Mouse (Mus musculus): Measurements from ENCODE around the gene G3bp2. TPM values are rescaled to one million over a fixed set of nuclear protein-coding genes. Genes with fewer than 3 reads are reported as not detected.

The G3bp2 gene
- total RNA-seq, 2 experiments from 2014 or later, result 75.4 to 83.7 TPM

DNA sequence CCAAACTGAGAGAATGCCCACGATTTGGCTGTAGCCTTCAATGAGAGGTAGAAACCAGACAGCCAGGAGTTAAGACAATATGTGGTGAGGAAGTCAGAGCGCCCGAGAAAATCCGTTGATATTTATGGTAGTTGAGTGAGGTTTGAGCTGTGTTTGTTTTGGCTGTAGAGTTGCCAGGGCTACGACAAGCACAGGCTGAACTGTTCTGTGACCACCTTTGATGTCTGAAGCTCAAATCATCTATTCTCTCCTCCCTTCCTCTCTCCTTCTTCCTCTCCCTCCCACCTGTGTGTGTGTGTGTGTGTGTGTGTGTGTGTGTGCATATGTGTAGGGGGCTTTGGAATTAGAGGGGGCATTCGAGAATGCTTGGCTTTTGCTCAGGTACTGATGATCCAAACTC, 19.5 kb upstream of the G3bp2 start:
- intact Hi-C loops (cut with DNase I), result no loop called here
- DNase-seq, result peak; percentile 29 to 45

DNA sequence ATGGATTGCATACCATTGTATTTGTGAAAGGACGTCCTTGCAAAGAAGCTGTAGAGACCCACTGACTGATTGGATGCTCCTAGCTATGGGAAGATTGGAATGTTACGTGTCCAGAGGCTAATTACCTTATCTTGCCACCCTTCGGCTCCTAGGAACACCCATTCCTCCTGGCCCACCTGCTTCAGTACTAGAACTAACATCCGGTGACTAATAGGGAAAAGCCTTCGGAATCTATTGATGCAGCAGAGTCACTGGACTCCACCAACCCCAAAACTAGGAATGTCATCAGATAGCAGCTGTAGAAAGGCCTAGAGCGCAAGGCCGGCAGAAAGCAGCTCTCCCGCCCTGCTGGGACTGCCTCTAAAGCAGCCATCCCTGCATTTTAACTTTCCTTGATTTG, 18.1 kb upstream of the G3bp2 start:
- intact Hi-C loops (cut with DNase I), result no loop called here

DNA sequence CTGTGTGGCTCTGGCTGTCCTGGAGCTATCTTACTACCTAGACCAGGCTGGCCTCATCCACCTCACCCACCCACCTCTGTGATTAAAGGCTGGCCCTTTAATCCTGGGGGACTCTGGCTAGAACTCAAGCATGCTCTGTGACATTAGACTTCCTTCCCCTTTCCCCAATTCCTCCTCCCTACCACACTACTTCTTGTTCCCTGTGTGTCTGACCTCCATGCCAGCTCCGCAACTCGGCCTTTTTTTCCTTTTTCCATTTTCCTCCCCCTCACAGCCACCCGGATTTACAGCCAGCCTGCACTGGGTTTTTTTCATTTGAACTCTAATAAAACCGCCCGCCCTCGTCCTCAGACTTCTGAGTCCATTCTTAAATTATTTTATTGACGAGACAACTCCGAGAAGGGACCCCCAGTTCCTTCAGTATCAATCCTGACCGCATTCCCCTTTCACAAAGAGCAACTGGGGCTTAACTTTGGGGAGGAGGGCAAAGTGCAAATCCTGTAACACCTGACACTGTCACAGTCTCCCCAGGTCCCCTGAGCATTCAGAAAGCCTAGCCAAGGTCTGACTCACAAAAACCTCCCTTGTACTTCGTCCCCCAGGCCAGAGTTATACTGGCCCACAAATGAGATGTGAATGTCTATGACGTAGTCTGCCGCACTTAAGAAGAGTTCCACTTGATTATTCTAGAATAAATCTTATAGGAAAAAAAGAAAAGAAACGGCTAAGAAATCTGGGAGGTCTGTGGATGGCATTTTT, 15.0 kb upstream of the G3bp2 start:
- intact Hi-C loops (cut with DNase I), result no loop called here
- DNase-seq, result no peak

More for the DNA sequence above, 18.1 kb upstream of the G3bp2 start:
- DNase-seq, result no peak

DNA sequence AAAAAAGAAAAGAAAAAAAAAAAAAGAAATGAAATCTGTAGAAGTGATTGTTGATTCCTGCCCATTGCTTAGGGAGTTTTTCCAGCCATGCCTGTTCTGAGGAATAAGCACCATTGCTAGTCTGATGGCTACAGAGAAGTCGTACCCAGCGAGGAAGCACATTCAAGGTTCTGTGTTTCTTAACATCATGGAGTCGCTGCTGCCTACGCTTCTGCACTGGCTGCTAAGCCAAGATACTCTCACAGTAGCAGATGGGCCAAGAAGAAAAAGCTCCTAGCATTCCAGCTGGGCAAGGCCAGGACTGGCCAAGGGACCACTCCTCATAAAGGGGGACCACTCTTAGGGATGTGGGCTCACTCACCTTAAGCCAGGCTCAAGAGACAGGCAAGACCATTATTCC, 14.3 kb upstream of the G3bp2 start:
- DNase-seq, result no peak
- intact Hi-C loops (cut with DNase I), result no loop called here

DNA sequence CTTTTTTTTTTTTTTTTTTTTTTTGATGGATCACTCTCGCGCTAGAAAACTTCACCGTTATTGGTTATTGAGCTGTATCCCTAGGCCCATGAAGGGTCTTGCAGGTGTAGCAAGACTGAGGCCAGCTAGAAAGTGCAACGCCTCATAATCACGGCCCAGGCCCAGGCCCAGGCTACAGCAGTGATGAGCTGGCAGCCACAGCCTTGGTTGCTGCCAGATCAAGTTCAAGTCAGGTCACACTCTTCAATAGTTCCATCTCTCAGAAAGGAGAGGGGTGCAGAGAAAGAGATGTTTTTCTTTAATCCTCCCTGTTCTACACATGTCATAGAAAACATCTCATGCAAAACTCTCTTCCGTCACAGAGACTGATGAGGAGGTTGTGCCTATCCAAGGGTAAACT, 13.3 kb upstream of the G3bp2 start:
- peak; percentile 50 to 51 for DNase-seq

DNA sequence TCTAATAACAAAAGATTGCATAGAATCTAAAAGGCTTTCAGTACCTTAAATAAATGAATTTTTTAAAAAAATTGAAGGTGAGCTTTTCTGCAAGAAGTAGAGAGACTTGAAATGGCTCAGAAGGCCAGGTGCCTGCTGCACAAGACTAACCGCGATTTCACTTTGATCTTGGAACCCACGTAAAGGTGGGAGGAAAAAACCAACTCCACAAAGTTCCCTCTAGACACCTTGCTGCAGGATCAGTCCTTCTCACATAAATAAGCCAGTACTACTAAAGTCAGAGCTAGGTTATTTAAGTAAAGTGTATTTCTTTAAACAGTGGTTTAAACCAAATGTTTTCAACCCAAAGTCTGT, 10.5 kb upstream of the G3bp2 start:
- intact Hi-C loops (cut with DNase I), result no loop called here
- DNase-seq, result no peak

More for the DNA sequence above, 13.3 kb upstream of the G3bp2 start:
- intact Hi-C loops (cut with DNase I), result no loop called here

DNA sequence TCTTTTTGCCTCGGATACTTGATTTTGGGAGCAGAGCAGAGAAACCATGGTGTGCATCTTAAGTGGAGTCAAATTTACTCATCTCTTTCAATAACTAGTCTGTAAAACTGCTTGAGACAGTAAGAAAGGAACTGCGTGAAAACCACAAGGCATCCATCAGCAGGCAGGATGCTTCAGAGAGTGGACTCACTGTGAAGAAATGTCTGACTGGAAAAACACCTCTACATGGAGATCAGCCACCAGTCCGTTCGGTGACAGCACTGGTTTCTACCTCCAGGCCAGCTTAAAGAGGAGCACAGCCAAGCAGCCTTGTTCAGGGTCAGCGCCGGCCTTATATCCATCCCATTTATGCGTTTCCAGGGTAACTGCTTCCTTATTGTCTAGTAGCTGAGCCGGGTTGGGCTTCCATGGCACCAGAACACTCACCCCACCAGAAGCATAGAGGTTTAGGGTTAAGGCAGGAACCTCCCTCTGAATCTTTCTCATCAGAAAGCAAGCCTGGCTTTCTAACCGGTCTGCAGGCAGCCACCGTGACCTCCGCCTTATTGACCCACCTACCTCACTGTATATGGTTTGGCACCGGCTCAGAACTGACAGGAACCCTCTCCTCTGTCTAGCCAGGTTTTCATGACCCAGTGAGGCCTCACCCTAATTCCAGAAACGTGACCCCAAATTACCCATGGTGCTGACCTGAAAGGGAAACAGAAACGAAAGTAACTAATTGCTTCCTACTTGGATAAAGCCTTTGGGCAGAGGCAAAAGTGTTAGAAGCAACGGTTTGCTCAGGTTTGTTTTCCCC, 9.9 kb upstream of the G3bp2 start:
- intact Hi-C loops (cut with DNase I), result no loop called here
- DNase-seq, result no peak

DNA sequence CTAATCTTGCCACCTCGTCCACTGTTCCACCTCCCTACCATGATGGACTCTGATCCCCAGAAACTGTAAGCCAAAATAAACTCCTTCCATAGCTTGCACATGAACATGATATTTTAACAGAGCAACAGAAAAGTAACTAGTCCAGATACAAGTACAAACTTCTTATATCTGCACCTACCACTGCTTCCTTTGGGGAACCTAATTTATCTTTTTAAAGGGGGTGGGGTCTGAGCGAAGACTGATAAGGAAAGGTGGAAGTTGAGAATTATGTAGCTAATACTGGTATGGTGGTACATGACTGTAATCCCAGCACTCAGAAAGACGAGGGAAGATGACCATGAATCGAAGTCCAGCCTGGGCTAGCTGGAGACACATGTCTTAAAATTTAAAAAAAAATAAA, 4.0 kb upstream of the G3bp2 start:
- intact Hi-C loops (cut with DNase I), result no loop called here
- no peak for DNase-seq

DNA sequence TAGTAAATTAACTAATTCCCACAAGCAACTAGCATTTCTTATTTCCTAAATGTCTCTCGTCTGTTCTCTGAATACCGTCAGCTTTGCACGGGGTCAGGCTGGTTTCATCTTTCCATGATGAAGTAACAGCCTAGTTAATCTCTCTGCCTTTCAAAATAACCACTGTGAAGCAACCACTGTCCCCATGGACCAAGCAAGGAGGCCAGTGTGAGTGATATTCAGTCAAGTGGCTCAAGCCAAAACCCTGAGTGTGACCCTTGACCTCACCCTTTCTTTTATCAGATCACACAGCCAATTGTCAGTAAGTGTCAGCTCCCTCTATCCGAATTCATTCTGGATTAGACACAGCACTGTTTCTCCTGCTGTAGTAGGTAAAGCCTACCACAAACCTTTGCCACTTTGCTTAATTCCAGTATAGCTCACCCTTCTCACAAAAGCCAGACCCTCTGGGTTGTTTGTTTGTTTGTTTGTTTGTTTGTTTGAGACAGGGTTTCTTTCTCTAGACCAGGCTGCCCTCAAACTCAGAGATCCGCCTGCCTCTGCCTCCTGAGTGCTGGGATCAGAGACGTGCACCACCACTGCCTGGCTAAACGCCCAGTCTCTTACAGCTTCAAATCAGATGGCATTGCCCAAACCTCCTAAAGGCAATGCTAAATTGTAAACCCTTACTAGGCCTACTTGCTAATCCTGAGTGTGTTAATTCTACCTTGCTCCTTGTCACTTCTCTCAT, 2.5 kb upstream of the G3bp2 start:
- intact Hi-C loops (cut with DNase I), result no loop called here
- no peak for DNase-seq

DNA sequence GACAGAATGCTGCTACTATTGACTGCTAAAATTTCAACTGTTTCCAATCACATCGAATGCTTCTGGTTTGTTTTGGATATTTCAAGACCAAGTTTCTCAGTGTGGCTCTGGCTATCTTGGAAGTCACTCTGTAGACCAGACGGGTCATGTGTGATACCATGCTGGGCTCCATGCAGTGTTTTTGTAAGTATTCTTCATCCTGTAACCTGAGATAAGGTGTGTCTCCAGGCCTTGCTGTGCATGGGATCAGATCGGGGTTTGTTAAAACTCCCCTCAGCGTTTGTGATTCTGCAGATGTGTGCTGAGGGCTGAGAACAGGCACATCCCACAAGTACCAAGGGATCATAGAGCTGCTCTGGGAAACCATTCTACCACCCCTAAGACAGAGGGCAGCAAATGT, 1.7 kb upstream of the G3bp2 start:
- DNase-seq, result no peak
- intact Hi-C loops (cut with DNase I), result no loop called here

DNA sequence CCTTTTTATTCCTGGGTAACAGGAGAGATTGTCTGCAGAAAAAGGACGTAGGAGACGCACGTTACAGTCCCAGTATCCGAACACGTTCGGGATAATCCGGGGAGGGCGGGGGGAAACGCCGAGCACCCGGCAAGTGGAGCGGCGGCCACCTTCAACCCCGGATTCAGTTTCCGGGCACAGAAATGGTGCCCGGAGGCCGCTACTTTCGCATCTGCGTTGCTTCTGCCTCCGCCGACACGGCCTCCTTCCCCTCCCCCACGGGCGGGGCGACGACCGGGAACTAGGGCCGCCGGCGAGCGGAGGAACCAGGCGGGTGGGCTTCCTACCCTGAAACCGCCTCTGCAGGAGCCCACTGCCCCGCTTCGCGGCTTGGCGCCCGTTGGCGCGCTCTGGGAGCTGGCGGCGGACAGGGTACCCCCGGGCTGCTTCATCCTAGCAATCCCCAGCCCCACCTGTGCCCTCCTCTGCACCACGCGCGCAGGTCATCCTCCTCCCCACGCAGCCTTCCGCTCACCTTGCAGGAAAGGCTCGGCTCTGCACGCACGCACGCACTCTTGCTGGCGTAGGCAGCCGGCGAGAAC, 608 bp downstream of the G3bp2 start:
- DNase-seq, result peak; percentile 74 to 76

DNA sequence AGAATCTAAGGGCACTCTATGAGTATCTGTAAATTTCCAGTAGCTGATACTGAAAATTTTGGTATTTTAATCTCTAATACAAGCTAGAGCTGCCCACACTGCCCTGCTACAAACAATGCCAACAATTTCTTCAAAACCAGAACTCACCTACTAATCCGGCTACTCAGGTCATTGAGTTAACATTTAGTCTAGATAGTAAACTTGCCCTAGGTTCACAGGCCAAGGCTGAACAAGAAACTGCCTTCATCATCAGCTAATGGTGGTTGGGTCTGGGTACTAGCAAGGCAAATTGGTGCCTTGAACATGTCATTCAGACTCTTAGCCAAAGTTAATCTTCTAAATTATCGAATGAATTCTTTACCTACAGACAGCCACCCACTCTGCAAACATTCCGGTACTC, 2.2 kb downstream of the G3bp2 start:
- intact Hi-C loops (cut with DNase I), result no loop called here
- no peak for DNase-seq

More for the DNA sequence above, 608 bp downstream of the G3bp2 start:
- intact Hi-C loops (cut with DNase I), result no loop called here

DNA sequence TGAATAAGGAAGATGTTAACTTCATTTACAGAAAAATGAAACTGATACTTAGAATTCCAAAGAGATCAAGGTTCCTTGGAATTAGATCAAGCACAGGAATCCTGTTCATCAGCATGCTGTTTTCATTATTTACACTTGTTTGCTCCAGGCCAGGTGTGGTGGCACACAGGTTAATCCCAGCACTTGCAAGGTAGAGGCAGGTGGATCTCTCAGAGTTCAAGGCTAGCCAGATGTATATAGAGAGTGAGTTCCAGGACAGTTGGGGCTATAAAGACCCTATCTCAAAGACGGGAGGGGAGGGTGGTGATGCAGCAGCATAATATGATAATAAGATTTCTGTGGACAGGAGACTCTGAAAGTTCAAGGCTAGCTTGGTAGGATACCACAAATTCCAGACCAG, 3.1 kb downstream of the G3bp2 start:
- intact Hi-C loops (cut with DNase I), result no loop called here
- no peak for DNase-seq

DNA sequence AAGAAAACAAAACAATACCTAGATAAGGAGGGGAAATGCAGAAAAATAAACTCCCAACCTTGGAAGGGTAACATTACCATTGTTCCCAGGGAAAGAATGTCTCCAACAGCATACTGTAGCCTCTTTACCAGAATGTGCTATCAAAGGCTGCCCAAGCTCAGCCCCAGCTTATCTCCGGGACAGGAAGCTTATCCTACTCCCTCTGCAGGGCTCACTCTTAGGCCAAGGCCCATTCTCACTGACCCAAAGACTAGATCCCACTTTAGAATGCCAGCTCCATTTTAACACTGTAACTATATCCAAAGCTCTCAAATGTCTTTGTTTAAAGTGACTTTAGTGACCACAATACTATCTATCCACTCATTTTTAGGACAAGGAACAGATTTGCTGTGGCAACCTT, 4.2 kb downstream of the G3bp2 start:
- DNase-seq, result no peak
- intact Hi-C loops (cut with DNase I), result no loop called here

DNA sequence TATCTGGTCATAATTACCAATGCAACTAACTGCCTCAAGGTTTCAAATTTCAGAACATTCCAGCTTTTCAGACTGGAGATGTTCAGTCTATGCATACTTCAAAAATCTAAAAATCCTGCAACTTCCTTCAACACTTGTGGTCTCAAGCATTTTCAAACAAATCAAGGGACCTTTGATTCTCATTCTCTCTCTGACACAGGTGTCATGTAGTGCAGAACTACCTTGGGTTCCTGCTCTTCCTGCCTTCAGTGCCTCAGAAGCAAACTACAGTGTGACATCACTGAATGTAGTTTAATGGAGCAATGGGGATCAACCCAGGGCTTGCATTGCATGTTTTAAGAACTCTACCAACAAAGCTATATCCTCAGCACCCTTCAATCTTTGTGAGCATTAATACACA, 4.8 kb downstream of the G3bp2 start:
- intact Hi-C loops (cut with DNase I), result no loop called here
- DNase-seq, result no peak

DNA sequence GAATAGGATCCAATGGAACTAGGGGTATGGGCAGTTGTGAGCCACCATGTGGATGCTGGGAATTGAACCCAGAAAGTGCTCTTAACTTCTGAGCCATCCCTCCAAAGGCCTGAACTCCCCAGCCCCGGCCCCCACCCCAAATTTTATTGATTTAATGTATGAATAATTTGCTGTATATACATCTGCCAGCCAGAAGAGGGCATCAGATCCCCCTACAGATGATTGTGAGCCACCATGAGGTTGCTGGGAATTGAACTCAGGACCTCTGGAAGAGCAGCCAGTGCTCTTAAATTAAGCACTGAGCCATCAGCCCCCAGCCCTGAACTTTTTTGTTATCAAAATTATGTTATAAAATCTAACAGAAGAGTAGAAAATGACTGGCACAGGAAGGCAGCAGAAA, 7.2 kb downstream of the G3bp2 start:
- intact Hi-C loops (cut with DNase I), result loop anchor here (2.0 kb wide), 1 partner anchor 43 kb away; no protein-coding TSS in a partner anchor
- no peak for DNase-seq

DNA sequence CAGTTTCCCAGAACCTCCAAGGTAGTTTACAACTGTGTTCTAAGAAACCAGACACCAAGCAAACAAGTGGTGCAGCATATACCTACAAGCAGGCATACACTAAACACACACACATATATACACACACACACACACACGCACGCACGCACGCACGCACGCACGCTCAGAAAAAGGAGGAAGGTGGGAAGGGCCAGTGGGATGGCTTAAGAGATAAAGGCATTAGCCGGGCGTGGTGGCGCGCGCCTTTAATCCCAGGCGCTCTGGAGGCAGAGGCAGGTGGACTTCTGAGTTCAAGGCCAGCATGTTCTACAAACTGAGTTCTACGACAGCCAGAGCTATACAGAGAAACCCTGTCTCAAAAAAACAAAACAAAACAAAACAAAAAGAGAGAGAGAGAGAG, 9.5 kb downstream of the G3bp2 start:
- no peak for DNase-seq
- intact Hi-C loops (cut with DNase I), result no loop called here

DNA sequence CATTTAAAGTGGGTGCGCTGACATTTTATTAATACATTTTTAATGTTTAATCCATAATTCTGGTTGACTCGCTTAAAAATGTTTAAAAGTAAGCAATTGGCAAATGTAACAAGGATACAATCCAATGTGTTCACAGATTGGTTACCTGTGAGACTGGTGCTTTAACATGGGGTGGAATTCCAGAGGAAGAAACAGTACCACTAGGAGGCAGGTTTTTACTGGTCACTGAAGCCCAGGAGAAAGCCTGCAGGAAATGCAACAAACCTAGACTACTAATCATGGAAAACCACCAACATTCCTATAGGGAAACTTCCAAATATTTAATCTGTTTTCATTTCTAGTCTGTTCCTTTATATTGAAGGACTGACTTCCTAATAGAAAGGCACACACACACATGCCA, 20.3 kb downstream of the G3bp2 start:
- intact Hi-C loops (cut with DNase I), result no loop called here
- DNase-seq, result no peak

DNA sequence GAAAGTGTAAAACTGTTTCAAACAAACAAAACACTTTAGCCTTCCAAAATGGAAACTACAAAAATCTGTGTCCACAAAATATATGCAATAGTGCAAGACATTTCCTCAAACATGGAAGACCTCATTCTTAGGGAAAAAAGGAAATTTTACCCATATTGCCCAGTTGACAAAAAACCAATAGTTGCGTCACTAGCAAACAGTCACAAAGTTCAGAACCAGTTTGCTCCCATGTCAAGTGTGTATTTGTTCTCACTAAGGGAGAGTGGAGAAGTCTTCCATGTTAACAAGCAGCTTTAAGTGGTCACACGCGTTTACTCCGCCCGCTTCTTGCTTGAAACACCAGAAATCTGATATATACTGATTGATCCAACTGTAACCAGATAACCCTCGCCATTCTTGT, 30.7 kb downstream of the G3bp2 start:
- intact Hi-C loops (cut with DNase I), result no loop called here

DNA sequence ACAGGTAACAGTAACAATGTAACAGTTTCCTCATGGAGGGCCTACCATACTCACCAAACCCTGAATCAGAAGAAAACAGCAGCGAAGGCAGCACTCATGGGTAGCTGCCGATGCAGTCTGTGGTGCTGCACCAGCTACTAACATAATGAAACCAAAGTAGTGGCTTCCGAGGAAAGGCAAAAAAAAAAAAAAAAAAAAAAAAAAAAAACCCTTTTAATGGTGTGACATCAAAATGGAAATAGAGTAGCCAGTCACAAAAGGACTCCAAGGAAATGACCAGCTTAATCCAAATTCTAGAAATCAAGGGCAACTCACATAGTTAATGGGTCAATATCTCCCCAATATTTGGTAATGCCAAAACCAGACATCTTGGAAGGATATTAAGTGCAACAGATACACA, 33.1 kb downstream of the G3bp2 start:
- intact Hi-C loops (cut with DNase I), result no loop called here

More for the DNA sequence above, 30.7 kb downstream of the G3bp2 start:
- DNase-seq, result no peak

DNA sequence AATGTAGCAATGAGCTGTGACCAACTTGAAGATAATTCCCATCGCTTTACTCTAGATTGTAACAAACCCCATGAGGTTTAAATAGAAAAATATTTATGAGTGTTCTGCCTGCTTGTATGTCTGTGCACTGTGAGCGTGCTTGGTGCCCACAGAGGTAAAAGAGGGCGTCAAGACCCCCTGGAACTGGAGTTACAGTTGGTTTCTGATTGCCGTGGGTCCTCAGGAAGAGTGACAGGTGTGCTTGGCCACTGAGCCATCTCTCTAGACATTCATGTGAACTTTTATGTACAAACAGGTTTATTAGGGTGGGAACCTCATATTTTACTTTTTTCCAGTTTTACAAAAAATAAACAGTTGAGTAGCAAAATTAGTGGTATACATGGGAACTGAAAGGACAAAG, 39.7 kb downstream of the G3bp2 start, which contains the start of gene Cdkl2:
Cdkl2 (minus strand) TSS at position 101 of the 400 bp plus-strand sequence.
- intact Hi-C loops (cut with DNase I), result loop anchor here (2.0 kb wide), 1 partner anchor 81 kb away; the partner anchor contains the start of gene Rchy1
- DNase-seq, result no peak

More for the DNA sequence above, 33.1 kb downstream of the G3bp2 start:
- DNase-seq, result no peak
